25 mouse cellular contexts compared by ENCODE assay signal in the genomic region with DNA sequence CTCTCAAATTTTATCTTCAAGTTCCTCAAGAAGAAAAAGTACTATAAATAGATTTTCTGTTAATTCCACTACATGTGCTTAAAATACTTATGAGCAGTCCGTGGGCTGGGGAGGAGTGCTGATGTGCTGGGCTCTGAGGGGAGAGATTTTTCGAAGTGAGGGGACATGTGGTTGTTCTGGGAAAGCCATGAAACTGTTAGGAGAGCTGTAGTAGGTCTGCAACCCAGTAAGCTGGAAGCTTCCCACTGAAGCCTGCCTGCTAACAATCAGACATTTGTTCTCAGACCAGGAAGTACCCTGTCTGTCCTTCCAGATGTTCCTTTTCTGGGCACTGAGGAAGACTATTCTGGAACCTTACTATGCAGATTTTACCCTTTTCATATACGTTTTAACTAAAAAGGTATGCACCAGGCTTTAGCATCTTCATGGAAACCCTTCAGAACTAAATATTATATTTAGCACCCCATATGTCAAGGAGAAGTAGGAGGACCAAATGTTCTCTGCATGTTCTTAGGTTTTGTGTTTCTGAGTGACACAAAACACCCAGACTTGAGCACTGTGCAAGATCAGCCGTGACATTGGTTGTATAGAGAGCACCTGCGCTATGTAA.
DNase-seq lines count a peak whose midpoint lies in the region; ATAC-seq lines count a peak whose summit lies in the region.
"Had no signal": no experiment of that assay in that cellular context is flagged by ENCODE, and none has a peak within 500 bp of the region (broad histone marks: within the 10 kb centered on the region; RNA-seq: fewer than 3 reads in every experiment).

No protein-coding gene starts in this region.

- DNase-seq in right cerebral cortex, adult 18-20 months, result peak; percentile 53
- DNase-seq in right cerebral cortex, postnatal 14 days, result no peak
- peak; percentile 50 to 70 for DNase-seq in frontal cortex, postnatal 36 days (ENCODE audit: low spot score in 2 of 2)
- DNase-seq in left cerebral cortex, postnatal 25 days (ENCODE audit: low spot score in 2 of 2), result peak; percentile 34 to 85
- no peak for DNase-seq in cerebellum, postnatal 14 days
- DNase-seq: adrenal gland, postnatal 10 days; cerebellum, adult 2 months; gastrocnemius, adult 2 months; kidney, adult 2 months; kidney, postnatal 14 days; lung, embryonic 14.5 days; thymus, postnatal 25 days had no signal

- no peak for ATAC-seq in activated CD4-positive, CD25-positive, alpha-beta regulatory T cell, adult 4 months
- no peak for ATAC-seq in kidney, embryonic 14.5 days (ENCODE audit: low FRiP score, low TSS enrichment)
- ATAC-seq: forebrain, embryonic 16.5 days; Patski had no signal

- no peaks in the 10 kb centered on the region for H3K9me3 ChIP-seq in kidney, embryonic 14.5 days (ENCODE audit: control insufficient read depth, low read length)
- H3K9me3 ChIP-seq: embryonic facial prominence, embryonic 10.5 days; G1E; heart, embryonic 10.5 days; hindbrain, embryonic 15.5 days; limb, embryonic 15.5 days; midbrain, embryonic 12.5 days had no signal

- no peak overlapping the region for H3K27ac ChIP-seq in kidney, embryonic 14.5 days (ENCODE audit: low read depth, low read length)
- H3K27ac ChIP-seq: embryonic facial prominence, embryonic 10.5 days; gastrocnemius, adult 2 months; heart, embryonic 10.5 days; hindbrain, embryonic 15.5 days; layer of hippocampus, adult 2 months; limb, embryonic 15.5 days; liver, embryonic 14.5 days; midbrain, embryonic 12.5 days had no signal

- no peak overlapping the region for H3K4me2 ChIP-seq in kidney, embryonic 14.5 days (replicated peaks; ENCODE audit: low read depth, low read length)
- H3K4me2 ChIP-seq: hindbrain, embryonic 15.5 days; limb, embryonic 15.5 days; lung, embryonic 14.5 days; midbrain, embryonic 12.5 days had no signal

- no peaks in the 10 kb centered on the region for H3K36me3 ChIP-seq in kidney, embryonic 14.5 days (ENCODE audit: control insufficient read depth, insufficient read depth, low read length)
- H3K36me3 ChIP-seq: embryonic facial prominence, embryonic 10.5 days; G1E; heart, embryonic 10.5 days; hindbrain, embryonic 15.5 days; limb, embryonic 15.5 days; midbrain, embryonic 12.5 days had no signal

- no peak overlapping the region for H3K9ac ChIP-seq in kidney, embryonic 14.5 days (ENCODE audit: low read depth, low read length)
- H3K9ac ChIP-seq: hindbrain, embryonic 15.5 days; limb, embryonic 15.5 days; liver, embryonic 14.5 days; lung, embryonic 14.5 days; midbrain, embryonic 12.5 days had no signal

- no peaks in the 10 kb centered on the region; the same call in 1 of the 2 replicates for H3K27me3 ChIP-seq in kidney, embryonic 14.5 days (ENCODE audit: control insufficient read depth, insufficient read depth, low read length)
- H3K27me3 ChIP-seq: CH12.LX; hindbrain, embryonic 15.5 days; limb, embryonic 15.5 days; midbrain, embryonic 12.5 days had no signal

- H3K4me1 ChIP-seq in kidney, embryonic 14.5 days (ENCODE audit: control insufficient read depth, insufficient read depth, low read length), result no peaks in the 10 kb centered on the region
- H3K4me1 ChIP-seq: embryonic facial prominence, embryonic 10.5 days; heart, embryonic 10.5 days; hindbrain, embryonic 15.5 days; limb, embryonic 15.5 days; midbrain, embryonic 12.5 days had no signal

- intact Hi-C loops in left cerebral cortex, postnatal 25 days (cut with DNase I), result loop anchor here (1.0 kb wide), 2 partner anchors 35 to 466 kb away; no protein-coding TSS in a partner anchor

- no peak overlapping the region for H3K4me3 ChIP-seq in kidney, embryonic 14.5 days (ENCODE audit: low read length)
- H3K4me3 ChIP-seq: embryonic facial prominence, embryonic 10.5 days; gastrocnemius, adult 2 months; heart, embryonic 10.5 days; hindbrain, embryonic 15.5 days; layer of hippocampus, adult 2 months; limb, embryonic 15.5 days; midbrain, embryonic 12.5 days had no signal

- WGBS in kidney, embryonic 14.5 days, result 89% methylated on average over 5 of the region's 5 CpGs

Comparison
In these comparisons a context has a peak if more than half of its experiments do, and no peak if none do; other contexts are left out.
1. DNase-seq: peak in right cerebral cortex, adult 18-20 months (single experiment), frontal cortex, postnatal 36 days (2 of 2) and left cerebral cortex, postnatal 25 days (2 of 2); none in right cerebral cortex, postnatal 14 days (single experiment) and cerebellum, postnatal 14 days (0 of 2).